Mouse (Mus musculus) forebrain, embryonic 11.5 days (tissue): ENCODE measurements around the gene Tk1. TPM values are rescaled to one million over a fixed set of nuclear protein-coding genes. Genes with fewer than 3 reads are reported as not detected.
"Not testable (repeated sequence)": the region's sequence is repeated elsewhere in the genome, so short reads cannot be mapped to it uniquely, and the experiment has no call there.

ENCODE experiments used
- ATAC-seq: fragments of 200-750 bp; cut with Nextera tagmentation; replicated peaks from 2 replicates; pipeline ENCODE4 v1.8.0; 2017; ENCODE audit warnings: moderate TSS enrichment; ENCODE audit not compliant: low FRiP score
- DNase-seq: peaks from one replicate; pipeline ENCODE4 v3.0.0-alpha.2; 2017; ENCODE audit warnings: low spot score
- H3K27ac ChIP-seq: fragments of 300-500 bp; sonication (generic); 2 replicates; pipeline ENCODE4 v1.5.1; 2014; ENCODE audit warnings: low read depth, low read length
- H3K27me3 ChIP-seq: fragments of 300-500 bp; sonication (generic); 2 replicates; pipeline ENCODE4 v1.6.1; 2014; ENCODE audit warnings: mild to moderate bottlenecking, low read length, mixed read lengths; ENCODE audit not compliant: control insufficient read depth, insufficient read depth
- H3K36me3 ChIP-seq: fragments of 300-500 bp; sonication (generic); 2 replicates; pipeline ENCODE4 v1.6.1; 2014; ENCODE audit warnings: mild to moderate bottlenecking, low read length, moderate library complexity, mixed read lengths; ENCODE audit not compliant: control insufficient read depth, insufficient read depth
- H3K4me1 ChIP-seq: fragments of 300-500 bp; sonication (generic); replicated peaks from 2 replicates; pipeline ENCODE4 v1.6.1; 2014; ENCODE audit warnings: low read length, mixed read lengths; ENCODE audit not compliant: control insufficient read depth, insufficient read depth
- H3K4me2 ChIP-seq: fragments of 300-500 bp; sonication (generic); 2 replicates; pipeline ENCODE4 v1.6.1; 2014; ENCODE audit warnings: low read depth, mild to moderate bottlenecking, low read length, moderate library complexity, mixed read lengths; ENCODE audit not compliant: severe bottlenecking
- H3K4me3 ChIP-seq: fragments of 300-500 bp; sonication (generic); 2 replicates; pipeline ENCODE4 v1.5.1; 2014; ENCODE audit warnings: low read depth, low read length
- H3K9ac ChIP-seq: fragments of 300-500 bp; sonication (generic); 2 replicates; pipeline ENCODE4 v1.6.1; 2014; ENCODE audit warnings: low read length
- H3K9me3 ChIP-seq: fragments of 300-500 bp; sonication (generic); 2 replicates; pipeline ENCODE4 v1.6.1; 2016; ENCODE audit warnings: low read length, mixed read lengths; ENCODE audit not compliant: control insufficient read depth
- WGBS: fragments of 180-500 bp; shearing (Covaris S2); extraction: QIAGEN DNeasy Blood & Tissue Kit; methylation state at CpG from one replicate; pipeline ENCODE4 v1.1.7; 2014; 5-methylcytosine and 5-hydroxymethylcytosine counted together
- polyA plus RNA-seq: library from polyadenylated mRNA; unstranded; fragments of >200 nt; fragmentation: Nextera tagmentation; extraction: Ambion mirVana; gene quantifications from 2 replicates; pipeline ENCODE4 v1.2.1, GENCODE M21; 2014

Gene Tk1
- polyA plus RNA-seq, 1 experiment from 2014 or later: 118 TPM

GRCm38 (mm10) chr11:117840910-117841309 is 15.0 kb upstream of the Tk1 start:
- Histone ChIP-seq H3K36me3 (no peaks in the 10 kb centered on the region), H3K4me1 (no peaks in the 10 kb centered on the region), H3K27ac (no peak overlapping the region), H3K4me3 (no peak overlapping the region), H3K27me3 (no peaks in the 10 kb centered on the region), H3K9ac (no peak overlapping the region), H3K4me2 (no peak overlapping the region), H3K9me3 (no peaks in the 10 kb centered on the region)
- WGBS: 63% methylated on average over 1 of the region's 1 CpGs
- ATAC-seq: no peak
- no peak for DNase-seq

- DNase-seq: no peak
- no peaks in the 10 kb centered on the region for H3K4me1 ChIP-seq
- 91% methylated on average over 1 of the region's 1 CpGs for WGBS
These were observed 13.1 kb upstream of the Tk1 start for GRCm38 (mm10) chr11:117839021-117839420.

GRCm38 (mm10) chr11:117838572-117838971 is 12.7 kb upstream of the Tk1 start:
- no peak overlapping the region for H3K4me2 ChIP-seq
- ATAC-seq: no peak
- H3K4me1 ChIP-seq: no peaks in the 10 kb centered on the region
- H3K4me3 ChIP-seq: no peak overlapping the region
- H3K9ac ChIP-seq: no peak overlapping the region
- H3K9me3 ChIP-seq: no peaks in the 10 kb centered on the region
- H3K36me3 ChIP-seq: no peaks in the 10 kb centered on the region
- H3K27me3 ChIP-seq: no peaks in the 10 kb centered on the region
- 84% methylated on average over 2 of the region's 2 CpGs for WGBS
- DNase-seq: no peak
- H3K27ac ChIP-seq: no peak overlapping the region

More at GRCm38 (mm10) chr11:117839021-117839420, 13.1 kb upstream of the Tk1 start:
- no peak overlapping the region for H3K27ac ChIP-seq
- no peak overlapping the region for H3K4me3 ChIP-seq
- H3K36me3 ChIP-seq: no peaks in the 10 kb centered on the region
- H3K9ac ChIP-seq: no peak overlapping the region
- H3K9me3 ChIP-seq: no peaks in the 10 kb centered on the region
- ATAC-seq: no peak
- H3K4me2 ChIP-seq: no peak overlapping the region
- H3K27me3 ChIP-seq: no peaks in the 10 kb centered on the region

GRCm38 (mm10) chr11:117836306-117836705 is 10.4 kb upstream of the Tk1 start:
- WGBS: 26% methylated on average over 13 of the region's 13 CpGs
- DNase-seq: no peak

GRCm38 (mm10) chr11:117834086-117834485 is 8.2 kb upstream of the Tk1 start:
- ATAC-seq: no peak
- no peaks in the 10 kb centered on the region for H3K9me3 ChIP-seq
- no peak overlapping the region for H3K4me3 ChIP-seq
- H3K27me3 ChIP-seq: no peaks in the 10 kb centered on the region
- H3K27ac ChIP-seq: no peak overlapping the region
- H3K9ac ChIP-seq: no peak overlapping the region
- DNase-seq: no peak
- WGBS: 94% methylated on average over 8 of the region's 8 CpGs
- no peaks in the 10 kb centered on the region; the same call in 1 of the 2 replicates for H3K4me1 ChIP-seq
- H3K4me2 ChIP-seq: no peak overlapping the region
- no peaks in the 10 kb centered on the region for H3K36me3 ChIP-seq

More at GRCm38 (mm10) chr11:117836306-117836705, 10.4 kb upstream of the Tk1 start:
- no peak for ATAC-seq
- Histone ChIP-seq H3K36me3 (no peaks in the 10 kb centered on the region), H3K4me1 (no peaks in the 10 kb centered on the region; the same call in 1 of the 2 replicates), H3K9me3 (no peaks in the 10 kb centered on the region), H3K27me3 (no peaks in the 10 kb centered on the region), H3K9ac (no peak overlapping the region), H3K4me2 (peak overlapping the region; percentile 24; the same call in 1 of the 2 replicates), H3K27ac (no peak overlapping the region), H3K4me3 (no peak overlapping the region)

- not testable (repeated sequence) for H3K9me3 ChIP-seq, H3K27ac ChIP-seq, H3K36me3 ChIP-seq, H3K27me3 ChIP-seq, H3K4me1 ChIP-seq, H3K9ac ChIP-seq, ATAC-seq, H3K4me2 ChIP-seq, H3K4me3 ChIP-seq, DNase-seq
- WGBS: 93% methylated on average over 4 of the region's 6 CpGs
These were observed 7.6 kb upstream of the Tk1 start for GRCm38 (mm10) chr11:117833509-117833908.

GRCm38 (mm10) chr11:117832086-117832969 is 6.4 kb upstream of the Tk1 start:
- Histone ChIP-seq H3K36me3 (no peaks in the 10 kb centered on the region), H3K4me2 (peak overlapping the region; percentile 52), H3K27me3 (no peaks in the 10 kb centered on the region), H3K9me3 (no peaks in the 10 kb centered on the region), H3K4me3 (peak overlapping the region; percentile 28), H3K4me1 (peaks cover 3% of the 10 kb centered on the region; the same call in 1 of the 2 replicates), H3K9ac (0 out of 2 replicates have a peak overlapping the region, but pooled peaks have one; percentile 17), H3K27ac (no peak overlapping the region)
- 17% methylated on average over 28 of the region's 28 CpGs for WGBS
- DNase-seq: peak; percentile 92
- peak; percentile 71 for ATAC-seq

- Histone ChIP-seq H3K9me3 (no peaks in the 10 kb centered on the region), H3K4me1 (peaks cover 8% of the 10 kb centered on the region), H3K4me3 (no peak overlapping the region), H3K4me2 (no peak overlapping the region), H3K27ac (no peak overlapping the region), H3K27me3 (no peaks in the 10 kb centered on the region), H3K36me3 (no peaks in the 10 kb centered on the region), H3K9ac (no peak overlapping the region)
- WGBS: 88% methylated on average over 9 of the region's 9 CpGs
- DNase-seq (no peak), ATAC-seq (no peak)
These were observed 4.5 kb upstream of the Tk1 start for GRCm38 (mm10) chr11:117830401-117830800.
